Mouse (Mus musculus): ENCODE measurements at regions not wholly inside any gene's neighbourhood (a gene's known extent, or its start where the extent isn't known, plus 50 kb on each side); places are given as distances from the start of the nearest gene placed in this dataset.
"Not testable (repeated sequence)": the region's sequence is repeated elsewhere in the genome, so short reads cannot be mapped to it uniquely, and the experiment has no call there.

DNA sequence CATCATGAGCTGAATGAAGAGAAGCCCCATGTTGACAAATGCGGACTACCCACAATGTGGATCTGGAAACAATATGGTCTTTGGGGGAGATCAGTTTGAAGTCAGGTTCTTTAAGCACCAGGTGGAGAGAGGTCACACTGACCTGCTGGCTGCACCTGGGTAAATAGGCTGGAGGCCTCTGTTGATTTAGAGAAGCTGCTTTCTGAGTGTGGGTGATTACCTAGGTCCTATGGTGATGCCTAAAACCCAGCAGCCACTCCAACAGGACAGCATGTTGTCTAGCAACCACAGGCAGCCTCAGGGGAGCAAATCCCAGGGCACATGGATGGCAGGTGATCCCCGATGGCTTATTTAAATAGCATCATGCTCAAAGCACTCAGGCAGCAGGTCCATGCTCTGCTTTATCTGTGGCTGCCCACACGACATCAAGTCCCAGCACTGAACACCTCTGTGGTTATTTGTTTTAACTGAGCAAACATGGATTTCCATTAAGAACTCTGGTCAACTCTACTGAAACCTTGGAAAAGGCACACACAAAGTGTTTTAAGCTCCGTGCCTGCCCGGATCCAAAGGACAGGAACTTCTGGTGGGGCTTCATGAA lies 180.1 kb upstream of the Irx2 start:
- no peak for ATAC-seq (replicated peaks; ENCODE audit: low read depth, poor library complexity, severe bottlenecking)

DNA sequence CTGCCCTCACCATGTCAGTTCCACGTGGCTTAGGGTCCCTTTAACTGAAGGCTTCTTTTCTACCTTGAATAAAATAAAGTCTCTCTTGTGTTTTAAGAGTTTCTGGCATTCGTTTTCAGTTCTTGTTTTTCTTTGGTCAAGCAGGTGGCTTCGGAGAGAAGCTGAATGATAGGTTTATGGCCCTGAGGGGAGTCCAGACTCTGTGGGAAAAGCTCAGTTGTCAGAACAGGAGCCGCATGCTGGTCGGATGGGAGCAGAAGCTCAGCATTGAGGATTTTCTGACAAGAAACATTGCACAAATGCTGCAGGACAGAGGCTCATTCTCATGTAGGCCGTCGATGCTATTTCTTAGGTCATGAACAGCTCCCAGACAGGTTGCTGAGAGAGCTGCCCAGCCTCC lies 133.3 kb upstream of the Irx2 start:
- ATAC-seq (replicated peaks; ENCODE audit: low read depth, poor library complexity, severe bottlenecking): no peak

DNA sequence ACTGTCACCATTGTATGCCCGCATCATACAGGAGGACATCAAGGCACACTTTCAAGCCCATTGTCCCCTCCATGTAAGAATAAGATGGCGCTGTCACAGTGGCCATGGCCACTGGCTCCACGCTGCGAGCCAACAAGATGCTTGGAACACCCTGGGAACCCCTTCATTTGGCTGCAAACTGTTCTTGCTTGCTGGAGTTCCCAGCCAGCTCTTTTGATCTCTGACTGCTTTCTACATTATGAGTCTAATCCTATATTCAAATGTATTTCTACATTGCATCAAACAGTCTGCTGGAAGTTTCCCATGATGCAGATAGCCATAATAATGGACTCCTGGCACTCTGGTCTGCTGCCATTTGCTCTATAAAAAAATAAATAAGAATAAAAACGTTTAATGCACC lies 131.6 kb upstream of the Irx2 start:
- ATAC-seq (replicated peaks; ENCODE audit: low read depth, poor library complexity, severe bottlenecking): no peak

DNA sequence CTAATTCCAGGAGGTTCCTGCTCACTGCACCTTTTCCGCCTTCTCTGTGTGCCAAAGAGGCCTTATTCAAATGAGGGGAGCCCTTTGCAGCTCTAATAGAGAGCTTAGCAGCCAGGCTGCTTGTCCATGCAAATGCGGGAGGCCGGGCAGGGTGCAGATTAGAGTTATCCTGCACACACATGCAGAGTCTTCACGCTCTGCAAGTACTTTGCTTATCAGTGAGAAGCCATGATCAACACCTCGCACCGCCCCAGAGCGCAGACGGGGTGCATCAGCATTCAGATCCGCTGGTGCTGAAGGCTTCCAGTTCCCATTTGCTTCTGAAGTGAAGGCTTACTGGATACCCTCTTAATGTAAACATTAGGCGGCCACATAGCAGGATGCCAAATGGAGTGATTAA lies 131.1 kb upstream of the Irx2 start:
- no peak for ATAC-seq (replicated peaks; ENCODE audit: low read depth, poor library complexity, severe bottlenecking)

DNA sequence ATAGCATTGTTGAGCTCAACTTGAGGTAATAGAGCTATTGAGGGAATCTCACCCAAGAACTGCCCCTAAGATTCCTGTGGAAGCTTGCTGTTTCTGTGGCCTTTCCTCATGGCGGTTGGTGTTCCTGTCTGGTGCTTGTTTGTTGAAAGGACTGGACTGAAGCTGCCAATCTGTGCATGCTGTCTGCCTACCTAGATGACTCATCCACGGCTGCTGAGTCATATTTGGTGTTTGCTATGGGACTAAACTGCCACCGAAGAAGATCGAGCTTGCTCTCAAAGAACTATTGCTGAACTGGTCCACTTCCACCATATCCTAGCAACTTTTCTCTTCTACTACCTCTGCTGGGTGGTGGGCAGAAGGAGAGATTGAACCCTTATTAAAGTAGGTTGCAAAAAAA lies 122.7 kb upstream of the Irx2 start:
- no peak for ATAC-seq (replicated peaks; ENCODE audit: low read depth, poor library complexity, severe bottlenecking)

DNA sequence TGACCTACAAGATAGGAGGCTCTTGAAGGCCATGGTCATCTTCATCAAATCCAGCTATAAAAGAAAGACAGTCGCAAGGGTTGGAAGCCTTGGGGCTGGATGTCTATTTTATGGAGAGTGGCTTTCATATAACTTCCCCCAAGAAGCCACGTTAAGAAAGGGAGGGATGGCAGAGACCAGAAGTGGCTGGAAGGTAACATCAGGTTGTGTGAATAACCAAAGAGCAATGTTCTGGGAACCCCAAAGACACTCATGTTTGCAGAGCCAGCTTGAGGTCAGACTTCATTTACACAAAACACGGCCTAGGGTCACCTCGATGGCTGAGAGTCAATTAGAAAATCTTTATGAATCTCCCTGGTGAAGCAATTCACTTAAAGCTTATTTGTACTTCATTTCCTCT lies 90.0 kb upstream of the Irx2 start:
- ATAC-seq (replicated peaks; ENCODE audit: low read depth, poor library complexity, severe bottlenecking): no peak

DNA sequence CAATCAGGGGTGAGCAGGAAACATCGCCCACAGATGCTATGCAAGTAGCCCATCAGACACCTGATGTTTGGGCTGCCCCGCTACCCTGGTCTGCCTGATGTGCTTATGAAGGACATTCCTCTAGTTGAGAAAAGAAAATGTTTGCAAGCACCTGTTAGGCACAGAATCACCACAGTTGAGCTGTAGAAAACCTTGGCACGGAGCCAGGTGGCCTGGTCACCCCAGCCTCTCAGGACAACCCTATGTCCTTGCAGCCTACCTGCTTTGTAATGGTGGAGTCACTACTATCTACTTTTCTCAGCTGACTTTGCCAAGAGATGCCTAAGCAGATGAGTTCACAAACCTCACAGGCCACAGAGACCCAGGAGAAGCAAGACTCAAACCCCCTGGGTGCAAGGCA lies 86.9 kb upstream of the Irx2 start:
- ATAC-seq (replicated peaks; ENCODE audit: low read depth, poor library complexity, severe bottlenecking): no peak

DNA sequence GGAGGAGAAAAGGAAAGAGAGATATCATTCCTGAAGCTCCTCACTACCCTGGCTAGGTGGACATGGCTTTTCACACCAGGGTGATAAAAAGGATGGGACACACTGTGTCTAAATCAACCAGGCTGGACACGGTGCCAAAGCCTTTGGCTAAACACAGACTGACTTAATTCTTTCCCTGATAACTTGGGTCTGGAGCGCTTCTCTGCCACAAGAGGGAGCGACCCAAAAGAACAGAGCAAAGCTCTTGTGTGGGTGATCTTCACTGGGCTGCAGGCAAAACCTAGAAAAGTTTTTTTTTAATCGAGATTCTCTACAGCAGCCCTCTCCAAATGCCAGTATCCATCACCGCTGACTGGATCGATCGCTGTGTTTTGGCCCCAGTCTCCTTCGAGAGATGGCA lies 70.7 kb upstream of the Irx2 start:
- no peak for ATAC-seq (replicated peaks; ENCODE audit: low read depth, poor library complexity, severe bottlenecking)

DNA sequence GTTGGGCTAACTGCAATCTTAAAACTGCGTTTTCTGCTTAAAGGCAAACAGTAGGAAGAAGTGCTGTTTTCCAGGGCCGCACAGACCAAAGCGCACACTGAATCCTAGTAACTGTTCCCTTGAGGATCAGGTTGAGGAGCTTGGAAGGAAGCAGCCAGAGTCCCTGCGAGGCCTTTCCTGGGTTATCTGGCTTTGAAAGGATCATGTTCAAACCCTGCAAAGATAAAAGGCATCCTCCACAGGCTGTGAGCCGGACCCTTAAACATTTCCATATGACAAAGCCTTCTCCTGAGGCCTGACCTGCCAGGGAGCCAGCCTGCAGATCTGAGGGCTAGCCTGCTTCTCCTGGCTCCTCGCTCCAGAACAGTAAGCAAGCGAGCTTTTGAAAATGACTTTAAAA lies 56.7 kb upstream of the Irx2 start:
- no peak for ATAC-seq (replicated peaks; ENCODE audit: low read depth, poor library complexity, severe bottlenecking)

DNA sequence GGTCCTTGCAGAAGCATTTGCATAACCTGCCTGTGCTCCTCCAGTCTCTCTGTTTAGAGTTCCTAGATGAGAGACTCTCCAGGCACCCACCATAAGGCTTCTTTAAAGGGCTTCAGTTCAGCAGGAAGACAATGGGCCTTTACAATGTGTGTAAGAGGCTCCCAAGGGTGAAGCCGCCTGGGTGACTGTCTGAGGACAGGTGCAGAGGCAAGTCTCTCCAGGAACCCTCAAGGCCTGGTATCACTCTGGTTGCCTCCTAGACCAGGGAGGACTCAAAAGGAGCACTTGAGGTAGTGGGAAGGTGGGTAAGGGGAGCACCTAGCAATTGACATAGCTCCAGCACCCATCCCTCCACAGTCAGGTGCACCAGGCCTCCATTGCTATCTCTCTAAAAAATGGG lies 55.8 kb upstream of the Irx2 start:
- ATAC-seq (replicated peaks; ENCODE audit: low read depth, poor library complexity, severe bottlenecking): no peak

DNA sequence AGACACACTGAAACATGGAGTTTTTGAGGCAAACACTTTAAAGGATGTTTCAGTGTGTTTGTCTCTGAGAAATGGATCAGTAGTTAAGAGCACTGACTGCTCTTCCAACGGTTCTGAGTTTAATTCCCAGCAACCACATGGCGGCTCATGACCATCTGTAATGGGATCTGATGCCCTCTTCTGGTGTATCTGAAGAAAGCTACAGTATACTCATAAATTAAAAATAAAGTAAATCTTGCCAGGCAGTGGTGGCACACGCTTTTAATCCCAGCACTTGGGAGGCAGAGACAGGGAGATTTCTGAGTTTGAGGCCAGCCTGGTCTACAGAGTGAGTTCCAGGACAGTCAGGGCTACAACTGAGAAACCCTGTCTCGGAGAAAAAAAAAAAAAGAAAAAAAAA lies 54.5 kb upstream of the Irx2 start:
- ATAC-seq (replicated peaks; ENCODE audit: low read depth, poor library complexity, severe bottlenecking): not testable (repeated sequence)

DNA sequence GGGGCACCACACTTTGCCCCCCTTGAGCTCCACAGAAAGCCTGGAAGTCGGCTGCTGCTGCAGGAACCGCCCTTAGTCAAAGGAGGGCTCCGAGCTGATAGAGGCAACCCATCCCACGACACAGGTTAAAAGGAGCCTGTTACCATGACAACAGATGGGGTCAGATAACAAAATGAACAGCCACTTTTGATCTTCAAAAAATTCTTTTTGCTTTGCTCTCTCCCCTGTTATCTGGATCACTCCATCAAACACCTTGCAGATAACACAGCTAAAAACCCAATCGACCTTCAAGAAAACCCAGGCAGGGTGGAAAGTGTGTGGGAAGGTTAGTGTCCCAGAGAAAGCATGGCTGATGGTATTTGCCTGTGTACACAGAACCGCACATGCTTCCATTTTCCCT lies 52.1 kb upstream of the Irx2 start:
- no peak for ATAC-seq (replicated peaks; ENCODE audit: low read depth, poor library complexity, severe bottlenecking)

DNA sequence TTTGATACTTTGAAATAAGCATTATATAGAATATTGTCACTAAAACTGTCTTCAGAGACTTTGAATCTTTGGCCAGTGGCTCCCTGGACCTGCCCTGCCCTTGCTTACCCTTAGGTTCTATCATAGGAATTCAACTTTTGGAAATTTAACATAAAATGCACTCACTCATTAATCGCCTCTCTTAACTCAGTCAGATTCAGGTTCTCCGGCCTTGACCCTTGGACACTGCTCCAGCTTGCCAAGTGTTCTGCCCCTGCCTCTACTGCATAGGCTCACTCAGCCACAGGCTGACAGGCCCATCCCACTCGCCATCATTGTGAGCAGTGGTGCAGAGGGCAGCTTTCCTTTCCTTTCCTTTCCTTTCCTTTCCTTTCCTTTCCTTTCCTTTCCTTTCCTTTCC lies 50.2 kb upstream of the Irx2 start:
- no peak for ATAC-seq (replicated peaks; ENCODE audit: low read depth, poor library complexity, severe bottlenecking)

Measured in common myeloid progenitor, adult 5-6 weeks (primary cell).